Mouse (Mus musculus) inflammation-experienced regulatory T-cells, adult 6 months (primary cell): ENCODE data around the gene Ankrd52. TPM values are rescaled to one million over a fixed set of nuclear protein-coding genes. Genes with fewer than 3 reads are reported as not detected.

Source experiments
- ATAC-seq: one replicate; pipeline ENCODE4 v1.8.0; 2017
- polyA plus RNA-seq, 3 experiments: library from polyadenylated mRNA; unstranded; fragments of 100-300 nt; shearing (Covaris generic); gene quantifications; one replicate each; pipeline ENCODE4 v1.2.1; 2017

The Ankrd52 gene
- polyA plus RNA-seq, 3 experiments from 2014 or later: 1.7 to 6.7 (median 3.6) TPM

GRCm38 (mm10) chr10:128441324-128442119 lies 64.6 kb downstream of the Ankrd52 start:
- no peak for ATAC-seq

- no peak for ATAC-seq
Observed at GRCm38 (mm10) chr10:128442718-128443117, 65.8 kb downstream of the Ankrd52 start.

- ATAC-seq: no peak
Observed at GRCm38 (mm10) chr10:128444354-128444753, 67.4 kb downstream of the Ankrd52 start.

- no peak for ATAC-seq
Observed at GRCm38 (mm10) chr10:128445407-128445806, 68.5 kb downstream of the Ankrd52 start.

GRCm38 (mm10) chr10:128451014-128451413 lies 74.1 kb downstream of the Ankrd52 start:
- no peak for ATAC-seq

GRCm38 (mm10) chr10:128454471-128454870 lies 77.6 kb downstream of the Ankrd52 start:
- no peak for ATAC-seq

- peak; percentile 46 for ATAC-seq
Observed at GRCm38 (mm10) chr10:128455280-128455679, 78.4 kb downstream of the Ankrd52 start.

GRCm38 (mm10) chr10:128457676-128458075 lies 80.8 kb downstream of the Ankrd52 start:
- no peak for ATAC-seq

Other genes starting within 250 kb of the Ankrd52 start
- 10 to 100 TPM; 24.7 to 29.4 (median 27.8) TPM for gene Rbms2, start 196.8 kb upstream of the Ankrd52 start, polyA plus RNA-seq
- under 1 TPM in 2 of 3 experiments, not detected in 1; 0.28 to 0.58 TPM for gene Gls2, start 182.7 kb upstream of the Ankrd52 start, polyA plus RNA-seq
- gene Spryd4, start 165.3 kb upstream of the Ankrd52 start, polyA plus RNA-seq: 10 to 100 TPM in 2 of 3 experiments, 1 to 10 TPM in 1; 7.1 to 13.6 (median 13.5) TPM
- gene Mip, start 151.3 kb upstream of the Ankrd52 start, polyA plus RNA-seq: not detected
- 10 to 100 TPM; 23.2 to 45.9 (median 27.2) TPM for gene Timeless, start 145.1 kb upstream of the Ankrd52 start, polyA plus RNA-seq
- gene Apon, start 123.0 kb upstream of the Ankrd52 start, polyA plus RNA-seq: under 1 TPM in 1 of 3 experiments, not detected in 2; 0.34 TPM
- gene Apof, start 108.4 kb upstream of the Ankrd52 start, polyA plus RNA-seq: not detected
- gene Stat2, start 106.6 kb upstream of the Ankrd52 start, polyA plus RNA-seq: 10 to 100 TPM; 46.5 to 69.6 (median 52.5) TPM
- gene Il23a, start 78.4 kb upstream of the Ankrd52 start, polyA plus RNA-seq: not detected
- 10 to 100 TPM; 17.4 to 36.9 (median 27.5) TPM for gene Pan2, start 73.8 kb upstream of the Ankrd52 start, polyA plus RNA-seq
- 100 to 1,000 TPM; 101 to 106 (median 102) TPM for gene Cnpy2, start 54.7 kb upstream of the Ankrd52 start, polyA plus RNA-seq
- 100 to 1,000 TPM; 138 to 155 (median 155) TPM for gene Cs, start 39.4 kb upstream of the Ankrd52 start, polyA plus RNA-seq
- 10 to 100 TPM; 12.8 to 19.9 (median 17.3) TPM for gene Coq10a, start 8.1 kb upstream of the Ankrd52 start, polyA plus RNA-seq
- not detected for gene Slc39a5, start 24.1 kb downstream of the Ankrd52 start, polyA plus RNA-seq
- gene Nabp2, start 34.4 kb downstream of the Ankrd52 start, polyA plus RNA-seq: 10 to 100 TPM; 68.8 to 87.0 (median 73.8) TPM
- 10 to 100 TPM; 25.2 to 42.2 (median 37.9) TPM for gene Rnf41, start 34.5 kb downstream of the Ankrd52 start, polyA plus RNA-seq
- gene Smarcc2, start 82.1 kb downstream of the Ankrd52 start, polyA plus RNA-seq: 10 to 100 TPM; 53.1 to 64.4 (median 57.2) TPM
- gene Myl6, start 117.0 kb downstream of the Ankrd52 start, polyA plus RNA-seq: 1,000 to 10,000 TPM in 1 of 3 experiments, 100 to 1,000 TPM in 2; 949 to 1,454 (median 955) TPM
- gene Myl6b, start 121.6 kb downstream of the Ankrd52 start, polyA plus RNA-seq: 1 to 10 TPM; 2.7 to 4.6 (median 4.5) TPM
- gene Esyt1, start 148.8 kb downstream of the Ankrd52 start, polyA plus RNA-seq: 10 to 100 TPM; 68.4 to 89.7 (median 70.4) TPM
- gene Zc3h10, start 170.7 kb downstream of the Ankrd52 start, polyA plus RNA-seq: 1 to 10 TPM; 5.6 to 9.2 (median 6.0) TPM
- 1,000 to 10,000 TPM; 5,582 to 7,160 (median 6,033) TPM for gene Rpl41, start 172.2 kb downstream of the Ankrd52 start, polyA plus RNA-seq
- 100 to 1,000 TPM; 110 to 145 (median 137) TPM for gene Pa2g4, start 188.9 kb downstream of the Ankrd52 start, polyA plus RNA-seq
- 1 to 10 TPM; 2.6 to 9.3 (median 3.9) TPM for gene Erbb3, start 212.5 kb downstream of the Ankrd52 start, polyA plus RNA-seq
- gene Rps26, start 249.6 kb downstream of the Ankrd52 start, polyA plus RNA-seq: 1,000 to 10,000 TPM; 1,205 to 1,760 (median 1,564) TPM